Mouse (Mus musculus): ENCODE data around the gene Olfr1122.
"Not testable (repeated sequence)": the region's sequence is repeated elsewhere in the genome, so short reads cannot be mapped to it uniquely, and the experiment has no call there.

The Olfr1122 gene

DNA sequence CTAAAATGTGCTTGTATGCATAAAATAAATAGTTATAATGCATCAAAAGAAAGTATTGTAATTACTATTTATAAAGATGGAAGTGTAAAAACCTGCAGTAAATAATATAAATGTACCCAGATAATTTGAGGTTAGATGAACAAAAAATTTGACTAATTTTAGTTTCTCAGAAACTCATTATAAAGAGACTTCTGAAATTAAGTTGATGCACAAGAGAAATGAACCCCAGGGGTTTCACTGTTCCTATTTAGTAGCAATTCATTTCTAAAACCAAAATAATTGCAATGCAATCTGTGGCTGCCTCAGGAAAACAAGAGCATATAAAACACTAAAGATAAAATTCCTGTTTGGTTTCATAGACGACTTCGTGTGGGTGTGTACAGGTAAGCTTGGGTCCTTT is at the start of gene Olfr1122:
Olfr1122 (plus strand) TSS at position 301 of the 400 bp plus-strand sequence.
- no peak for DNase-seq (ENCODE audit: low read depth, low spot score)

DNA sequence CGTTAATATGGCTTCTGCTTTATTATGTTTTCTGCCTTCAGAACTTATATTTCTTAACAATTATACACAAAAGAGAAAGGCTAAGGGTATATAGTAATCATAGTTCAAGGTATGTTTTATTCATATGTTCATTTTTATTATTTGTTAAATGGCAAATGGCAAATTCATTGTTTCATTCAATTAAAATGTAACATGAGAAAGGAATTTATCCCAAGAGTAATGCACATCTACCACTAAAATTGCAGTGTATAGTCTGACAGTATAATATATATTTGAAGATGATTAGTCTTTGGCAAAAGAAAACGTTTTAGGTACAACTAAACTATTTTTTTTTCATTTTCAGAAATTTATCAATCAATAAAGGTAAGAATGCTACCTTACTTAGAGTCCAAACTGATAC is 31.1 kb upstream of the Olfr1122 start, which contains the start of gene Olfr1120:
Olfr1120 (plus strand) TSS at position 301 of the 400 bp plus-strand sequence.
- DNase-seq (ENCODE audit: low read depth, low spot score): no peak

DNA sequence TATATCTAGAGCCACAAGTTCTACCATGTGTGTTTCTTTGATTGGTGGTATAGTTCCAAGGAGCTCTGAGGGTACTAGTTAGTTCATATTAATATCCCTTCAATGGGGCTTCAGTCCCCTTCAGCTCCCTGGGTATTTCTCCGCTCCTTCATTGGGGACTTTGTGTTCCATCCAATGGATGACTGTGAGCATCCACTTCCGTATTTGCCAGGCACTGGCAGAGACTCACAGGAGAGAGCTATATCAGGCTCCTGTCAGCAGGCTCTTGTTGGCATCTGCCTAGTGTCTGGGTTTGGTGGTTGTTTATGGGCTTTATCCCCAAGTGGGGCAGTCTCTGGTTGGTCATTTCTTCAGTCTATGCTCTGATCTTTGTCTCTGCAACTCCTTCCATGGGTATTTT is 25.5 kb upstream of the Olfr1122 start:
- not testable (repeated sequence) for DNase-seq (ENCODE audit: low read depth, low spot score)

DNA sequence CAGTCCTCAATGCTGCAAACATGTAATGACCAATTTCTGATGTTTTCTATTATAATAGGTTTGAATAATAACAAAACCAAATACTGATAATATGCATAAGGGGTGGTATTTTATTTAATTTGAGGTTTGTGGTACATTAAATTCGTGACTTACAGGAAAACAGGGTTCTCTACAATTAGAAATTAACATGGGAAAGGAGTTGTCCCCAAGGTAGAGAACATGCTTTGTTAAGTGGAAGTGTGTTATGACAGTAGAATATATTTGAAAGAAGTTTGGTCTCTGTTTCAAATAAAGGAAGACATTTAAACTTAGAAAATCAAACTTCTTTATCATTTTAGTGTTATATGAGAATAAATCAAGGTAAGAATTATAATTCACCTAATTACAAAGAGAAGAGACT is 16.1 kb upstream of the Olfr1122 start, which contains the start of gene Olfr1121:
Olfr1121 (plus strand) TSS at position 301 of the 400 bp plus-strand sequence.
- DNase-seq (ENCODE audit: low read depth, low spot score): no peak

DNA sequence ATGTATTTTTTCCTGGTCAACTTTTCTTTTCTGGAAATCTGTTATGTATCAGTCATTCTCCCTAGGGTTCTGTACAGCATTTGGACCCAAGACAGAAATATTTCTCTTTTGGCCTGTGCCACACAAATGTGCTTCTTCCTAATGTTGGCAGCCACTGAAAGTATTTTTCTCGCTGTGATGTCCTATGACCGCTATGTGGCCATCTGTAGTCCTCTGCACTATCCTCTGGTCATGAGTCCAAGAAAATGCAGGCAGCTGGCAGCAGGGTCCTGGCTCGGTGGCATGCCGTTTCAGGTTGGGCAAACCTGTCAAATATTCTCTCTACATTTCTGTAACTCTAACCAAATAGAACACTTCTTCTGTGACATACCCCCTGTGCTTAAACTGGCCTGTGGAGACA is 13.9 kb upstream of the Olfr1122 start:
- DNase-seq (ENCODE audit: low read depth, low spot score): no peak

DNA sequence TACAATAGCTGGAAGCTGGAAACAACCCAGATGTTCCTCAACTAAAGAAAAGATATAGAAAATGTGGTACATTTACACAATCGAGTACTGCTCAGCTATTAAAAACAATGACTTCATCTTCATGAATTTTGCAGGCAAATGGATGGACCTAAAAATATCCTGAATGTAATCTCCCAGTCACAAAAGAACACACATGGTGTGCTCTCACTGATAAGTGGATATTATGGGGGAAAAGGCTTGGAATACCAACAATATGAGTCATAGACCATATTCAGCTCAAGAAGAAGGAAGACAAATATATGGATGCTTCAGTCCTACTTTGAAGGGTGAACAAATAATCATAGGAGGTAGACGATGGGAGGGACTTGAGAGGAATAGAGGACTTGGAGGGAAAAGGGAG is 1.7 kb upstream of the Olfr1122 start:
- no peak for DNase-seq (ENCODE audit: low read depth, low spot score)

DNA sequence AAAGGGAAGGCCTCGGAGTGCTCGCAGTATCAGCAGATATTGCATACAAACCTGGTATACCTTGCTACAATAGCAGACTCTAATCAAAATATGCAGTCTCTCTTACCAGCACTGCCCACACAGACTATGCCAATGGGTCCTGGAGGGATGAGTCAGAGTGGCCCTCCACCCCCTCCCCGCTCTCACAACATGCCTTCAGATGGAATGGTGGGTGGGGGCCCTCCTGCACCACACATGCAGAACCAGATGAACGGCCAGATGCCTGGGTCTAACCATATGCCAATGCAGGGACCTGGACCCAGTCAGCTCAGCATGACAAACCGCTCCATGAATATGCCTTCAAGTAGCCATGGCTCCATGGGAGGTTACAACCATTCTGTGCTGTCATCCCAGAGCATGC is 8.0 kb downstream of the Olfr1122 start:
- not testable (repeated sequence) for DNase-seq (ENCODE audit: low read depth, low spot score)

DNA sequence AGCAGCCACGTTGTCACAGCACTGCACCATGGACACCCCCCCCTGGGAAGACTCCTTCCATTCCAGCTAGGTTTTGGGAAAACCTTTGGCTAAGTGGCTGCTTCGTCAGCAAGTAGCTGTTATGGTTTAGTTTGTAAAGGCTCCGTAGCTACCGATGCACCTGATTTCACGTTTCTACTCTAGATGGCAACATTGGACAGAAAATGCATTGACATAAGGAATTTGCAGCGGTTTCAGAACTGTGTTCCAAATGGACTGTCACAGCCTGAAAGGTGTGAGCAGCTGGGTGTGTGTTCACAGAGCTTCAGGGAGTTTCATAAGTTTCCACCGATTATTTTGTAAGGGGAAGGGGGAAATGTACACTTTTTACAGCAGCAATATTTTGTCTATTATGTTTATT is 9.0 kb downstream of the Olfr1122 start:
- not testable (repeated sequence) for DNase-seq (ENCODE audit: low read depth, low spot score)

DNA sequence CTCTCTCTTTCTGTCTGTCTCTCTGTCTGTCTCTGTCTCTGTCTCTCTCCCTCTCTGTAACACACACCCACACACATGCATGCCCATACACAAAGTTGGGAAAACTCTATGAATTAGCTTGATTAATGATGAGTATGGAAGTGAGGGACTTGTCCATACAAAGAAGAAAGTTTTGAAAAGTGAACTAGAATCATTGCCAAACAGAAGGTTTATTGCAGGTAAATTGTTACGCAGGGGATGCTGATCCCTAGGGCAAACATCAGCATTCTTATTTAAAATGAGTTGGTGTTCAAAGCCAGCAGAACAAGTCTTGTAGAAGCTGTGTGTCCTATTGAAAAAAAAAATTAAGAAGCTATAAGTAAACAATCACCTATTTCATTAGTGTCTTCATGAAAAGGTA is 30.7 kb downstream of the Olfr1122 start, which contains the start of gene Olfr1123:
Olfr1123 (plus strand) TSS at position 301 of the 400 bp plus-strand sequence.
- no peak for DNase-seq (ENCODE audit: low read depth, low spot score)

DNA sequence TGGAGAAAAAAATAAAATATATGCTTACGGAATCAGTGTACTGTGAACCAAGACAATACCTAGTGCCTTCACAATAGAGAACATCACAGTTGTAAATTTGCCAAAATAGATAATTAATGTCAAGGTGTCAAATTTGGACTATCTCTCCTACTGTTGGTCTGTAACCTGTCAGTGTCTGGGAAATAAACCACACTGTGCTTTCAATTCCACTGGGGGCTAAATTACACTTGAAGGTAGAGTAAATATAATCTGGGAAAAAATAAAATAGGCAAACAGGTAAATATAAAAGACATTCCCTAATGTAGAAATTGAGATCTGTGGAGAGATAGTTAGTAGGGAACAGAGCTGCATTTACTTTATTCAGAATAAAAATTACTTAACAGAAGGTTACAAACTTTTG is 44.3 kb downstream of the Olfr1122 start, which contains the start of gene Olfr1124:
Olfr1124 (plus strand) TSS at position 301 of the 400 bp plus-strand sequence.
- DNase-seq (ENCODE audit: low read depth, low spot score): no peak

DNA sequence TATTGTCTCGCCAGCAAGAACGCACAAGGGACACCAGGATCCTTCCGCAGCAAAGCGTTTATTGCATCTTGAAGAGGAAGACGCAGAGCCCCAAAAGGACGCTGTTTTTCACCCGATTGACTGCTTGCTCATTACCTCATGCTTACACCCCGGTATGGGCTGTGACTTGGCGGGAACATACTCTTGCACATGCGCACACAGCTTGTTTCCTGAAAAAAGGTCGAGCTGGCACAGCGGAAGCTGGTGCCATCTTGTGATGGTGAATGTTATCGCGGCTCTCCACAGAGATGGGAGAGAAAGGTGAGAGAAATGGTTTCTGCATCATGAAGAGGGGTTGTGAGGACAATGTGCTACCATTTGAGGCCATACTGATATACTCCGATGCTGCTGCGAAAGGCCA is 52.1 kb downstream of the Olfr1122 start:
- DNase-seq (ENCODE audit: low read depth, low spot score): no peak
